Mouse (Mus musculus): ENCODE measurements around the gene Myo1e. TPM values are rescaled to one million over a fixed set of nuclear protein-coding genes. Genes with fewer than 3 reads are reported as not detected.

Myo1e gene
- 15.2 and 16.2 TPM in 2 replicates for polyA plus RNA-seq (2016; fragmentation: Nextera tagmentation; extraction: Ambion mirVana)

- peak within 1 kb of the TSS; percentile 79 for H3K4me3 ChIP-seq
- peak within 1 kb of the TSS; percentile 93 for H3K9ac ChIP-seq
- no peaks in the 10 kb centered on the region for H3K36me3 ChIP-seq
- ATAC-seq (ENCODE audit: insufficient number of reproducible peaks, low FRiP score), result peak; percentile 90
- WGBS, result under 1% methylated on average over 43 of the region's 43 CpGs
- 0 out of 2 replicates have a peak, but pooled peaks cover 4% of the 10 kb centered on the region for H3K9me3 ChIP-seq (replicated peaks)
- H3K27ac ChIP-seq (ENCODE audit: poor library complexity, severe bottlenecking), result peak within 1 kb of the TSS; percentile 96
- H3K27me3 ChIP-seq (replicated peaks), result no peaks in the 10 kb centered on the region
- peak within 1 kb of the TSS; percentile 98 for H3K4me2 ChIP-seq
- H3K4me1 ChIP-seq (replicated peaks), result peaks cover 7% of the 10 kb centered on the region
Observed at GRCm38 (mm10) chr9:70207151-70207831, at the start of gene Myo1e. Gene Myo1e (plus strand): TSS chr9:70207350.

GRCm38 (mm10) chr9:70160071-70160470 lies 47.1 kb upstream of the Myo1e start:
- Histone ChIP-seq H3K4me3 (no peak overlapping the region), H3K9me3 (replicated peaks) (no peaks in the 10 kb centered on the region), H3K27me3 (replicated peaks) (no peaks in the 10 kb centered on the region), H3K27ac (ENCODE audit: poor library complexity, severe bottlenecking) (no peak overlapping the region), H3K36me3 (no peaks in the 10 kb centered on the region), H3K9ac (no peak overlapping the region), H3K4me1 (replicated peaks) (no peaks in the 10 kb centered on the region), H3K4me2 (no peak overlapping the region)
- ATAC-seq (ENCODE audit: insufficient number of reproducible peaks, low FRiP score), result no peak
- WGBS, result 71% methylated on average over 10 of the region's 10 CpGs

DNA sequence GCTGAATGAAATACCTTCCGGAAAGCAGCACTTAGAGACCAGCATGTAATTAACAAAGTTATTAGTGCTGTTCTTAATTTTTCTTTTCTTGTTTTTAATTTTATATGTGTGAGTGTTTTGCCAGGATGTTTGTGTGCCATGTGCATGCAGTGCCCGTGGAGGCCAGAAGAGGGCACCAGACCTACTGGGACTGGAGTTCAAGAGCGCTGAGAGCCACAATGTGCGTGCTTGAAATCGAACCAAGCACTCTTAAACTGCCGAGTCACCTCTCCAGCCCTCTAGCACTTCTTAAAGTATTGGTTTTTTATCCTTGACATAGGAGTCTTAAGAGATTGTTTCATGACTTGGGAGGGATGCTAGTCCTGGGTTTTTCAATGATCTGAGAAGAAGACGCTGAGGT lies 38.2 kb upstream of the Myo1e start:
- Histone ChIP-seq H3K36me3 (no peaks in the 10 kb centered on the region), H3K27ac (ENCODE audit: poor library complexity, severe bottlenecking) (no peak overlapping the region), H3K4me1 (replicated peaks) (no peaks in the 10 kb centered on the region), H3K9ac (no peak overlapping the region), H3K9me3 (replicated peaks) (no peaks in the 10 kb centered on the region), H3K27me3 (replicated peaks) (no peaks in the 10 kb centered on the region), H3K4me2 (no peak overlapping the region), H3K4me3 (no peak overlapping the region)
- ATAC-seq (ENCODE audit: insufficient number of reproducible peaks, low FRiP score), result no peak
- 81% methylated on average over 7 of the region's 7 CpGs for WGBS

- Histone ChIP-seq H3K4me3 (no peak overlapping the region), H3K9me3 (replicated peaks) (no peaks in the 10 kb centered on the region), H3K27ac (ENCODE audit: poor library complexity, severe bottlenecking) (no peak overlapping the region), H3K36me3 (no peaks in the 10 kb centered on the region), H3K4me2 (no peak overlapping the region), H3K27me3 (replicated peaks) (no peaks in the 10 kb centered on the region), H3K9ac (no peak overlapping the region), H3K4me1 (replicated peaks) (peaks cover 3% of the 10 kb centered on the region; the same call in 1 of the 2 replicates)
- ATAC-seq (ENCODE audit: insufficient number of reproducible peaks, low FRiP score), result no peak
- 62% methylated on average over 4 of the region's 4 CpGs for WGBS
Observed at GRCm38 (mm10) chr9:70174291-70174848, 32.8 kb upstream of the Myo1e start.

DNA sequence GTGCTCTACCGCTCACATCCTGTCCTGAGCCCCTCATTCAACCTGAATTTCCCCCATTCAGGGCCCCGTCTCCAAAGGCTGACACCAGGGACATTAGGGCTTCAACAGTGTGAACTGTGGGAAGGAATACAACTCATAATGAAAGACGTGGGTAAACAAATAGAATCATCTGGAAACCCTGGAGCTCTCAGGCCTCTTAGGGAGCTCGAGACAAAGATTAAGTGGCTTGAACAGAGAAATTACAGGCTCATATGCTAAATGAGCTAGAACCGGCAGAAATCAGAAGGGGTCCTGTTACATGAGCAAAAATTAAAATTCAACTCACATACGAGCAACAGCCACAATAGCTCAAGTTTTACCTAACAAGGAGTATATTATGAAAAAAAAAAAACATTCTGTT lies 32.3 kb upstream of the Myo1e start:
- Histone ChIP-seq H3K9me3 (replicated peaks) (no peaks in the 10 kb centered on the region), H3K9ac (no peak overlapping the region), H3K4me2 (no peak overlapping the region), H3K27me3 (replicated peaks) (no peaks in the 10 kb centered on the region), H3K36me3 (no peaks in the 10 kb centered on the region), H3K4me1 (replicated peaks) (peaks cover 3% of the 10 kb centered on the region; the same call in 1 of the 2 replicates), H3K4me3 (no peak overlapping the region), H3K27ac (ENCODE audit: poor library complexity, severe bottlenecking) (no peak overlapping the region)
- WGBS, result 60% methylated on average over 6 of the region's 6 CpGs
- no peak for ATAC-seq (ENCODE audit: insufficient number of reproducible peaks, low FRiP score)

- Histone ChIP-seq H3K36me3 (no peaks in the 10 kb centered on the region), H3K4me2 (no peak overlapping the region), H3K4me1 (replicated peaks) (peaks cover 3% of the 10 kb centered on the region; the same call in 1 of the 2 replicates), H3K9me3 (replicated peaks) (no peaks in the 10 kb centered on the region), H3K4me3 (no peak overlapping the region), H3K27ac (ENCODE audit: poor library complexity, severe bottlenecking) (no peak overlapping the region), H3K9ac (no peak overlapping the region), H3K27me3 (replicated peaks) (no peaks in the 10 kb centered on the region)
- WGBS, result 69% methylated on average over 3 of the region's 3 CpGs
- ATAC-seq (ENCODE audit: insufficient number of reproducible peaks, low FRiP score), result no peak
Observed at GRCm38 (mm10) chr9:70176291-70176690, 30.9 kb upstream of the Myo1e start.

DNA sequence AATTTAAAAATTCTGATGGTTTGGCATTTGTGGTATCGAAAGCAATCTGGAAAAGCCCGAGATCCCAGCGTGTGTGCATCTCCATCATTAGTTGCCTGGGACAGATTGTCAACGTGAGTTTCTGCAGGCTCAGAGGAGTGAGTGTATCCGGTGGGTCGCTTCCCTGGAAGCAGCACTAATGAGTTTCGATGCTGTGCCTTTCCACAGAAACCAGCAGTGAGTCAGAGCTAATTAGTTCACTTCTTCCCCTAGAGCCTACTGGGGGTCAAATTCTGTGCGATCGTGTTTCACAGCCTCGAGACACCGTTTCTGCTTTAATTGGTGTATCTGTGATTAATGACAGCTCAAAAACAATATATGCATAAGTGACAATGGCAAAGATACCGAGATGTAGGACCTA lies 25.4 kb upstream of the Myo1e start:
- Histone ChIP-seq H3K4me1 (replicated peaks) (no peaks in the 10 kb centered on the region), H3K27me3 (replicated peaks) (no peaks in the 10 kb centered on the region), H3K9ac (no peak overlapping the region), H3K36me3 (no peaks in the 10 kb centered on the region), H3K27ac (ENCODE audit: poor library complexity, severe bottlenecking) (no peak overlapping the region), H3K4me3 (no peak overlapping the region), H3K4me2 (no peak overlapping the region), H3K9me3 (replicated peaks) (no peaks in the 10 kb centered on the region)
- 71% methylated on average over 12 of the region's 12 CpGs for WGBS
- no peak for ATAC-seq (ENCODE audit: insufficient number of reproducible peaks, low FRiP score)

- ATAC-seq (ENCODE audit: insufficient number of reproducible peaks, low FRiP score), result no peak
- Histone ChIP-seq H3K9me3 (replicated peaks) (no peaks in the 10 kb centered on the region), H3K9ac (no peak overlapping the region), H3K4me1 (replicated peaks) (no peaks in the 10 kb centered on the region), H3K4me3 (no peak overlapping the region), H3K27me3 (replicated peaks) (no peaks in the 10 kb centered on the region), H3K27ac (ENCODE audit: poor library complexity, severe bottlenecking) (no peak overlapping the region), H3K36me3 (no peaks in the 10 kb centered on the region), H3K4me2 (no peak overlapping the region)
- WGBS, result 62% methylated on average over 7 of the region's 7 CpGs
Observed at GRCm38 (mm10) chr9:70182639-70183038, 24.5 kb upstream of the Myo1e start.

DNA sequence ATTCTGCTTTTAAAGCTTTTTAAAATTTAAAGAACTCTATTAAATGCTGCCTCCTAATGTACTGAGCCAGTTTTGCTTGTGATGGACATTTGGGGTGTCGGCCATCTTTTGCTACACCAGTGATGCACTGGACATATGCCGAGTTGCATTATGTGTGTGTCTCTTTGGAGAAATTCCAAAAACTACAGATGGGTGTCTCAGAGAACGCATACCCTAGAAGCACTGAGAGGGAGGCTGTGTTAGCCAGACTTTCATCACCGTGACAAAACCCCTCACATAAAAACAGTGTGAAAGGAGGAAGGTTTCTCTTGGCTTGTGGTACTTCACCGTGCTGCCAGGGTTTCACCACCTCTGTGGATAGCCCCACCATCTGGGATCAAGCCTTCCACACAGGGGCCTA lies 14.8 kb upstream of the Myo1e start:
- Histone ChIP-seq H3K27me3 (replicated peaks) (no peaks in the 10 kb centered on the region), H3K4me2 (no peak overlapping the region), H3K9ac (no peak overlapping the region), H3K4me1 (replicated peaks) (0 out of 2 replicates have a peak, but pooled peaks cover 6% of the 10 kb centered on the region), H3K9me3 (replicated peaks) (no peaks in the 10 kb centered on the region), H3K36me3 (no peaks in the 10 kb centered on the region), H3K4me3 (no peak overlapping the region), H3K27ac (ENCODE audit: poor library complexity, severe bottlenecking) (no peak overlapping the region)
- 80% methylated on average over 5 of the region's 5 CpGs for WGBS
- ATAC-seq (ENCODE audit: insufficient number of reproducible peaks, low FRiP score), result no peak

GRCm38 (mm10) chr9:70194622-70195021 lies 12.5 kb upstream of the Myo1e start:
- Histone ChIP-seq H3K27me3 (replicated peaks) (no peaks in the 10 kb centered on the region), H3K4me2 (no peak overlapping the region), H3K36me3 (no peaks in the 10 kb centered on the region), H3K9me3 (replicated peaks) (no peaks in the 10 kb centered on the region), H3K9ac (no peak overlapping the region), H3K27ac (ENCODE audit: poor library complexity, severe bottlenecking) (no peak overlapping the region), H3K4me1 (replicated peaks) (peaks cover 6% of the 10 kb centered on the region; the same call in 1 of the 2 replicates), H3K4me3 (no peak overlapping the region)
- WGBS, result 79% methylated on average over 11 of the region's 11 CpGs
- no peak for ATAC-seq (ENCODE audit: insufficient number of reproducible peaks, low FRiP score)

DNA sequence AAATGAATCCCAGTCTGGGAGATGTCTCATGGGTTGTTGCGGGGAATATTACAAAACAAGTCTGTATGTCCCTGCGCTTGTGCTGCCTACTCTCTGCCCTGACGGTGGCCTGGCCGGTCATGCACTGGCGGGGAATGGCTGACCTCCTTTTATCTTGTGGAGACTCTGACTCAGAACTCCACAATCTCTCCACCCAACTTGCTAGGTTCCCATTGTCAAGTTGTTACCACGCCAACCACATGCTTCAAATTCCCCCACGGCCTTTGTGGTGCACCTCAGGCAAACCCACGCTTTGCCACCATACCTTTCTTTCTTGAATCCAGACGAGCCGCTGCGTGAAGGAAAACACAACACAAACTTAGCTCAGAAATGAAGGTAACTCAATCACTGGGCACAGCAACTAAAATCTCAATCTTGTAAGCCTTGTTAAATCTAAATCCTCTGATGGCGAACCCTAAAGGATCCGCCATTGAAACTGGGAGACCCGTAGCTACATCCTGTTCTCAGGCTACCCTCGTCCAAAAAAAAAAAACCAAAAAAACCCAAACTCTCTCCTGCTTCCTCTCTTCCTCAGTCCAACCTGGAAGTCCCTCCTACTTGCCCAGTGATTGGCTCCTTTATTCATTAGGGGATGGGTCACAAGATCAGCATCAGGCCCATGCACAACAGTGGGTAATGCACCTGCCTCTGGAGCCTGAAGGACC lies 10.0 kb upstream of the Myo1e start:
- H3K9ac ChIP-seq, result no peak overlapping the region
- no peaks in the 10 kb centered on the region for H3K9me3 ChIP-seq (replicated peaks)
- H3K4me1 ChIP-seq (replicated peaks), result peaks cover 6% of the 10 kb centered on the region; the same call in 1 of the 2 replicates
- no peak overlapping the region for H3K27ac ChIP-seq (ENCODE audit: poor library complexity, severe bottlenecking)
- no peaks in the 10 kb centered on the region for H3K27me3 ChIP-seq (replicated peaks)
- WGBS, result 61% methylated on average over 15 of the region's 15 CpGs
- no peaks in the 10 kb centered on the region for H3K36me3 ChIP-seq
- H3K4me2 ChIP-seq, result no peak overlapping the region
- ATAC-seq (ENCODE audit: insufficient number of reproducible peaks, low FRiP score), result no peak
- no peak overlapping the region for H3K4me3 ChIP-seq

Data from heart, embryonic 12.5 days (tissue).